Mouse (Mus musculus) E14TG2a.4 (cell line): ENCODE results near the gene Marveld1.

Experiments
- CTCF ChIP-seq: conservative IDR thresholded peaks from 2 replicates; pipeline ENCODE4 v1.5.1; 2014; ENCODE audit warnings: low read length
- NANOG ChIP-seq: IDR thresholded peaks from 2 replicates; pipeline ENCODE4 v1.6.1; 2014; ENCODE audit warnings: borderline replicate concordance, low read length, mixed read lengths

DNA sequence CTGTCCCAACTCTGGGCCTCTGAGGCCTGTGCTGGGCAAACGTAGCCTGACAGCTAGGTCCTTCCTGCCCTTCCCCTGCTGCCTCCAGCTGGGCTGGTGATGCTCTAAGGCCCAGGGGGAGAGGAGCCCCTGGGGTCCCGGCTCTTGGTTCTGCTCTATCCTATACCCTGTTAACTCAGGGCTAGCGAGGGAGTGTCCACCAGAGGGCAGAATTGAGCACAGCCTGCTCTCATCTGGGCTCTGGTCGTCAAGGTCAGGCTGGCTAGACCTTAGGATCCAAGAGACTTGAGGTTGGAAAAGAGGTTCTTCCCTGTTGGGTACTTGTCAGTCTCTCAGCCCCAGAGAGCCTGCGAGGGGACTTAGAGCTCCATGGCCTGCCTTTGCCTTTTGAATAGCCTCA is 43.3 kb downstream of the Marveld1 start:
- TF ChIP-seq CTCF: peak; percentile 88
- TF ChIP-seq NANOG: no peak
